Mouse (Mus musculus) liver, postnatal 0 days (tissue): ENCODE data around the gene Gbp2b.

Experiments
- CTCF ChIP-seq: sonication (generic); IDR thresholded peaks from 2 replicates; pipeline ENCODE4 v1.5.1; 2016; ENCODE audit warnings: antibody characterized with exemption, low read depth
- EP300 ChIP-seq: IDR thresholded peaks from 2 replicates; pipeline ENCODE4 v1.6.1; 2016; ENCODE audit warnings: antibody characterized with exemption, low read depth, mild to moderate bottlenecking

- TF ChIP-seq CTCF (no peak), EP300 (no peak)
These were observed 55.6 kb downstream of the Gbp2b start for GRCm38 (mm10) chr3:142650205-142650604.
